In genomic region chr9:111122446-111122845, GRCm38 (mm10) we compare ENCODE assay signal across 9 mouse cellular contexts. TPM values are rescaled to one million over a fixed set of nuclear protein-coding genes. Genes with fewer than 3 reads are reported as not detected.
DNase-seq lines count a peak whose midpoint lies in the region; ATAC-seq lines count a peak whose summit lies in the region.
"Had no signal": no experiment of that assay in that cellular context is flagged by ENCODE, and none has a peak within 500 bp of the region (broad histone marks: within the 10 kb centered on the region; RNA-seq: fewer than 3 reads in every experiment).

No protein-coding gene starts in this region.

- peaks cover 22% of the 10 kb centered on the region for H3K4me1 ChIP-seq in midbrain, embryonic 13.5 days (replicated peaks)
- peaks cover 11% of the 10 kb centered on the region for H3K4me1 ChIP-seq in hindbrain, embryonic 16.5 days (ENCODE audit: control insufficient read depth, insufficient read depth, low read depth, low read length)

- no peaks in the 10 kb centered on the region for H3K36me3 ChIP-seq in midbrain, embryonic 13.5 days
- H3K36me3 ChIP-seq in hindbrain, embryonic 16.5 days (ENCODE audit: control insufficient read depth, insufficient read depth, low read length) = no peaks in the 10 kb centered on the region
- H3K36me3 ChIP-seq: midbrain, embryonic 15.5 days had no signal

- H3K4me2 ChIP-seq in midbrain, embryonic 13.5 days (replicated peaks) = no peak overlapping the region
- no peak overlapping the region for H3K4me2 ChIP-seq in hindbrain, embryonic 16.5 days (ENCODE audit: low read length)
- H3K4me2 ChIP-seq: midbrain, embryonic 15.5 days had no signal

- H3K9ac ChIP-seq in midbrain, embryonic 13.5 days (replicated peaks) = no peak overlapping the region
- no peak overlapping the region for H3K9ac ChIP-seq in hindbrain, embryonic 16.5 days (ENCODE audit: low read depth, low read length)
- H3K9ac ChIP-seq: midbrain, embryonic 15.5 days had no signal

- peak; percentile 75 to 82 for DNase-seq in adrenal gland, adult (ENCODE audit: inconsistent age in 2 of 2, low spot score in 1 of 2)
- DNase-seq in adrenal gland, postnatal 4 days (ENCODE audit: low spot score in 2 of 2) = no peak
- peak; percentile 71 for DNase-seq in MEL-GATA-1-ER (ENCODE audit: extremely low read depth, low read depth)
- DNase-seq in thymus, postnatal 25 days = no peak

- no peak overlapping the region for H3K27ac ChIP-seq in midbrain, embryonic 13.5 days
- no peak overlapping the region for H3K27ac ChIP-seq in hindbrain, embryonic 16.5 days (ENCODE audit: low read depth, low read length)
- H3K27ac ChIP-seq: midbrain, embryonic 15.5 days had no signal

- no peaks in the 10 kb centered on the region for H3K9me3 ChIP-seq in midbrain, embryonic 13.5 days
- no peaks in the 10 kb centered on the region for H3K9me3 ChIP-seq in hindbrain, embryonic 16.5 days (ENCODE audit: control insufficient read depth, low read length)
- H3K9me3 ChIP-seq: midbrain, embryonic 15.5 days had no signal

- H3K27me3 ChIP-seq in midbrain, embryonic 13.5 days = no peaks in the 10 kb centered on the region
- no peaks in the 10 kb centered on the region for H3K27me3 ChIP-seq in hindbrain, embryonic 16.5 days (replicated peaks; ENCODE audit: control insufficient read depth, insufficient read depth, low read length)
- H3K27me3 ChIP-seq: midbrain, embryonic 15.5 days had no signal

- ATAC-seq in granulocyte monocyte progenitor cell, adult 5-6 weeks (replicated peaks; ENCODE audit: poor library complexity, severe bottlenecking) = peak; percentile 21; the same call in 1 of the 2 replicates
- ATAC-seq in hematopoietic stem cell, adult 5-6 weeks (replicated peaks in 1 of 2; ENCODE audit: insufficient read depth in 1 of 2, low FRiP score in 2 of 2, low TSS enrichment in 1 of 2, low read depth in 1 of 2, poor library complexity in 2 of 2, severe bottlenecking in 2 of 2) = peak; percentile 57 to 58
- no peak for ATAC-seq in midbrain, embryonic 13.5 days
- ATAC-seq in hindbrain, embryonic 16.5 days = no peak
- ATAC-seq: midbrain, embryonic 15.5 days had no signal

- H3K4me3 ChIP-seq in midbrain, embryonic 13.5 days (replicated peaks) = no peak overlapping the region
- H3K4me3 ChIP-seq in hindbrain, embryonic 16.5 days (ENCODE audit: low read length) = no peak overlapping the region
- H3K4me3 ChIP-seq: midbrain, embryonic 15.5 days had no signal

- WGBS in midbrain, embryonic 13.5 days = 89% methylated on average over 5 of the region's 5 CpGs
- 71% methylated on average over 5 of the region's 5 CpGs for WGBS in hindbrain, embryonic 16.5 days

RNA-seq across cellular contexts. Expression of gene Lrrfip2, which starts 5.1 kb away (rescaled TPM):
- total RNA-seq in adrenal gland, postnatal 4 days (2021) = 10 to 100 TPM; 55.1 to 55.9 TPM
- 34.0 and 37.9 TPM in 2 replicates for total RNA-seq in granulocyte monocyte progenitor cell, adult 5-6 weeks (2014; fragmentation: Nextera tagmentation)
- total RNA-seq in granulocyte monocyte progenitor cell, adult 5-6 weeks (2017) = 75.1 and 86.0 TPM in 2 replicates
- 65.7 and 103 TPM in 2 replicates for total RNA-seq in hematopoietic stem cell, adult 5-6 weeks (2017)
- polyA plus RNA-seq in midbrain, embryonic 13.5 days (2015; fragmentation: Nextera tagmentation; extraction: Ambion mirVana) = 44.8 and 47.6 TPM in 2 replicates
- 46.5 and 47.1 TPM in 2 replicates for polyA plus RNA-seq in hindbrain, embryonic 16.5 days (2015; fragmentation: Nextera tagmentation; extraction: Ambion mirVana)

Comparison
In these comparisons a context has a peak if more than half of its experiments do, and no peak if none do; other contexts are left out.
1. DNase-seq: peak in adrenal gland, adult (2 of 2) and MEL-GATA-1-ER (single experiment); none in adrenal gland, postnatal 4 days (0 of 2) and thymus, postnatal 25 days (single experiment).
2. ATAC-seq: peak in granulocyte monocyte progenitor cell, adult 5-6 weeks (single experiment) and hematopoietic stem cell, adult 5-6 weeks (2 of 2); none in midbrain, embryonic 13.5 days (single experiment) and hindbrain, embryonic 16.5 days (single experiment).